Mouse (Mus musculus): ENCODE results near the gene Rnf11. TPM values are rescaled to one million over a fixed set of nuclear protein-coding genes. Genes with fewer than 3 reads are reported as not detected.

Gene Rnf11
- total RNA-seq, 2 experiments from 2014 or later = 187 to 242 TPM

- DNase-seq (ENCODE audit: low spot score in 2 of 2) = no peak
Observed at GRCm38 (mm10) chr4:109445397-109445796, 39.1 kb downstream of the Rnf11 start.

DNA sequence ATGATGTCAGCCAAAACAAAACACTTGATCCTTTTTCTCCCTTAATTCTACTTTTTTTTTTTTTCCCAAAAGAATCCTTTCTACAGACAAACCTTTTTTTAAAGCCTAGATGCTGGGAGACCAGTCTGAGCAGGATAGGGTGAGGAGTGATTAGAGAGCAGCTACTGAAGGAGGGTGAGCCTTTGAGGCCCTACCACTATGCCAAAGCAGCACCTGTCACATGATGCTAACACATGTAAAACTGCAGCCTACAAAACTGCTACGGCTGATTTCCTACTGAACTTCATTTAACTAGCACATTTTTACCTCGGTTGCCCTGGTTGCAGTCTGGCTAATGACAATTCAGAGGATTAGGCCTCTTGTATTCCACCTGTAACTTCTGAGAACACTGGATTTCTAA is 39.6 kb downstream of the Rnf11 start:
- no peak for DNase-seq (ENCODE audit: low spot score in 2 of 2)

DNA sequence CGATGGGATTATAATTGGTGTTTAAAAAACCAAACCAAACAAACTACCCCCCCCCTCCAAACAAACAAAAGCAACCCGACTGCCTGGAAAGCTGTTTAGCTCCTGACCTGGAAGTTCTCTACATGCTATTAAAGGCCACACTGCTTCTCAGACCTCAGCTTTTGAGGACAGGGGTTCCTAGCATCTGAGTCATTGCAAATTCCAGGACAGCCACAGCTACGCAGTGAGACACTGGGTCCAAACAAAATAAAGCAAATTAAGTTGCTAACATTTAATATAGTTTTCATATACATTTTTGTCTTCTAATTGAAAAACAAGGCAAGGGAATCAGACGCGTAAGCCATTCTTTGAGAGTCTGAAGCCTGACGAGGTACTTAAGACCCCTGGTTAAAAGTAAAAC is 40.1 kb downstream of the Rnf11 start:
- DNase-seq (ENCODE audit: low spot score in 2 of 2) = no peak

DNA sequence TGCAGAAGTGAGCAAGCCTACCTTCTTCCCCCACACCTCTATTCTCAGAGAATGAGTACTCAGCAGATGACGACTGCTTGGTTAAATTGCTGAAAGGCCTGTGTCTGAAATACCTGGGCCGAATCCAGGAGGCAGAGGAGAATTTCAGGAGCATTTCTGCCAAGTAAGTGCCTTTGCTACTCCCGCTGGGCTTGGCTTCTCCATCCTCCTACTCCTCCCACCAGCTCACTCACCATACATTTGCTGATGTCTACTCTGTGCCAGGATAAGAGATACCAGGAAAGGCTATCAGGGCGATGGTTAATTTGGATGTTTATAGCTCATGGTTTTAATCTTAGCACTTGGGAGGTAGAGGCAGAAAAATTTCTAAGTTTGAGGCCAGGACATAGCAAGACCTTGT is 41.9 kb downstream of the Rnf11 start:
- DNase-seq (ENCODE audit: low spot score in 2 of 2) = no peak

DNA sequence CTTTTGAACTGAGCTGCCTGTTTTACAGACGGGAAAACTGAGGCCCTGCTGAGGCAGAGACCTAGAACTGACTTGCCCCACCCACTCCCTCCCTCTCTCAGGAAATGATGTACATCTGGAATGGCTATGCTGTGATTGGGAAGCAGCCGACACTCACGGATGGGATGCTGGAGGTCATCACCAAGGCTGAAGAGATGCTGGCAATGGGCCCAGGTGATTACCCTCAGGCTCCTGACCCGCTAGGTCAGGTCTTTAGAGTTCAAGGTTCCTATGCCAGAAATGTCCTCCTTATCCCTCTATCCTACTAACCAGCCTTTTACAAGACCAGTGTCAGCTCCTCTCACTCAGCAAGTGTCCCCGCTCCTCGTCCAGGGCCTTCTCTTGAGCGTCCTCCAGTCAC is 42.4 kb downstream of the Rnf11 start:
- no peak for DNase-seq (ENCODE audit: low spot score in 2 of 2)

GRCm38 (mm10) chr4:109441000-109441399 is 43.5 kb downstream of the Rnf11 start:
- DNase-seq (ENCODE audit: low spot score in 2 of 2) = no peak

DNA sequence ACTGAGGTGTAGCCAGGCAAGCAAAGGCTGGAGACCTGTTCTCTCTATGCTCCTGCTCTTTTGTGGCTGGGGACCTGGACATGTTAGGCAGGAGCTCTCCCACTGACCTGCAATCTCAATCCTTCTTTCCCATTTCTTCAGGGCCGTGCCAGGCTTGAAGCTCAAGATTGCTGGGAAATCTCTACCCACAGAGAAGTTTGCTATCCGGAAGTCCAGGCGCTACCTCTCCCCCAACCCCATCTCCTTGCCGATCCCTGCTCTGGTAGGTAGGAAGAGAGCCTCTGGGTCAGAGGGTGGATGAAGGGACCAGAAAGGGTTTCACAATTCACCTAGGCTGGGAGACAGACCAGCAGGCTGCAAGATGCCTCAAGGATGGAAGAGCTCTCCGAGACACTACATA is 44.1 kb downstream of the Rnf11 start:
- DNase-seq (ENCODE audit: low spot score in 2 of 2) = no peak

GRCm38 (mm10) chr4:109439825-109440248 is 44.7 kb downstream of the Rnf11 start:
- no peak for DNase-seq (ENCODE audit: low spot score in 2 of 2)

GRCm38 (mm10) chr4:109439101-109439500 is 45.4 kb downstream of the Rnf11 start:
- no peak for DNase-seq (ENCODE audit: low spot score in 2 of 2)

GRCm38 (mm10) chr4:109437913-109438878 is 46.3 kb downstream of the Rnf11 start:
- peak; percentile 73 to 76 for DNase-seq (ENCODE audit: low spot score in 2 of 2)

DNA sequence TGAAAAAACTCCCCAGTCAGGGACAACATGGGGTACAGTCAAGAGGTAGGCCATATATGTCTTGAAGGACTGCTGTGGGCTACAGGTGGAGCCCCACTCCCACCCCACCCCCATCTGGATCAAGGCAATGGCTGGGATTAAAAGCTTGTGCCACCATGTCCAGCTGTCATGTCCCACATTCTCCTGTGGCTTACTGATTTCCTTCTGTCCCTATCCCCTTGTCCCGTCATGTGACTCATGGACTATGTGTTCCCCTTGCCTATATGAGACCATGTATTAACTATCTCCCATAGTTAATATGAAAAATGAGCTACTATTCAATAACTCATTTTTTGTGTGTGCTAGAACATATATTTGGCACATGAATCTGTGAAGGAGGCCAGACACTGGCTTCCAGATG is 50.3 kb downstream of the Rnf11 start:
- no peak for DNase-seq (ENCODE audit: low spot score in 2 of 2)

DNA sequence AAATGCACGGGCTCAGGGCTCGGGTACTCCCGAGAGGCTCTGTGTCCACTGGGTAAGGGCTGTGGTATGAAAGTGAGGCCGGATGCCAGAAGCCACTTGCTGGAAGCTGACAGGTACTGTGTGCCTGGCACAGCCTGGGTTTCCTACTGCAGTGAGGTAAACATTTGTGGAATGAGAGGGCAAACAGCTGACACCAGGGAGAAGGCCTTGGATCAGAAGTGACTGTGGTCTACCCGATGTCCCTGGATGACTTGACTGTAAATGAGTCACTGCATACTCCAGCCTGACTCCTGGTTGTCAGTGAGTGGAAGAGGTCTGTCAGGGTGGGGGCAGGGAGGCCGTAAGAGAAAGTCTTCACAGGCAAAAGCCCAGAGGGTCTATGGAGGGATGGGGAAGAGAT is 50.9 kb downstream of the Rnf11 start:
- DNase-seq (ENCODE audit: low spot score in 2 of 2) = peak; percentile 30 to 56

- DNase-seq (ENCODE audit: low spot score in 2 of 2) = no peak
Observed at GRCm38 (mm10) chr4:109432668-109433375, 51.7 kb downstream of the Rnf11 start.

DNA sequence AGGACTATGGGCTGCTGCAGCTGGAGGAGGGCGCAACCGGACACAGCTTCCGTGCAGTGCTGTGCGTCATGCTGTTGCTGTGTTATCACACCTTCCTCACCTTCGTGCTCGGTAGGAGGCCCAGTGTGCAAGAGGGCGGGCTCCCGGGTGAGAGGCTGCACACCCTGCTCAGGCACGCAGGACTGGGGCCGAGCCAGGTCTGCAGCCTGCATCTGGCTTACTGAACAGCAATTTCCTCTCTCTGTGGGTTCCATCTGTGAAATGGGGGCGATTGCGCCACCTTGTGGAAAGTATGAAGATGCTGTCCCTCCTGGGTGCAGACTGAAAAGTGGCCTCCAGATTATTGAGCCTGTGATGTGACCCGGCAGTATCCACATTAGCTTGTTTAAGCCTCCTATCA is 53.7 kb downstream of the Rnf11 start:
- DNase-seq (ENCODE audit: low spot score in 2 of 2) = peak; percentile 35 to 45

DNA sequence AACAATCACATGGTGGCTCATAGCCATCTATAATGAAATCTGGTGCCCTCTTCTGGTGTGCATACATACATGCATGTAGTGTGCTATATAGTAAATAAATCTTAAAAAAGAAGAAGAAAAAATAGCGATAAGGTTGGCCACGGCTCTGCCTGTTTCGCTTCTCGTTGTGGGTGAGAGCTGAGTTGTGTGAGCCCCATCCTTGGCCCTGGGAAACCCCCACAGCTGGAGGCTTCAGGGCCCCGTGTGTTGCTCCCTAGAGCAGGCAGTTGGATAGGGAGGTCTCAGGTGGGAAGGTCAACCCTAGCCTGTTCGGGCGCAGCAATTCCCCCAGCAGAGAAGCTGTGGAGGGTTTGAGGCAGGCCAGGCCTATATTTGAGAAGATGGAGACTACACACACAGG is 54.3 kb downstream of the Rnf11 start:
- DNase-seq (ENCODE audit: low spot score in 2 of 2) = no peak

- no peak for DNase-seq (ENCODE audit: low spot score in 2 of 2)
Observed at GRCm38 (mm10) chr4:109427058-109427457, 57.5 kb downstream of the Rnf11 start.

DNA sequence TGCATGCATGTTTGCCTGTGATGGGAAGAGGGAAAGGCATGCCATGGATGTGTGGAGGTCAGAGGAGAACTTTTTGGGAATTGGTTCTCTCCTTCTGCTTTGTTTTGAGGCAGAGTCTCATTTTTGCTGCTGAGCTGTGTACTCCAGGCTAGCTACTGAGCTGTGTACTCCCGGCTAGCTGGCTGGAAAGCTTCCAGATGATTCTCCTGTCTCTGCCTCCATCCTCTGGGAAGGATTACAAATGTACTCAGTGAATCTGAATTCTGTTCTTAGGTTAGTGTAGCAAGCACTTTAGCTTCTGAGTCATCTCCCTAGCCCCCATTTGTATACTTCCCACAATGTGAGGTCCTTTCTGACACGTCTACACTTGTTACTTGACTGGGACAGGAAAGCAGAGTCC is 61.1 kb downstream of the Rnf11 start:
- no peak for DNase-seq (ENCODE audit: low spot score in 2 of 2)

DNA sequence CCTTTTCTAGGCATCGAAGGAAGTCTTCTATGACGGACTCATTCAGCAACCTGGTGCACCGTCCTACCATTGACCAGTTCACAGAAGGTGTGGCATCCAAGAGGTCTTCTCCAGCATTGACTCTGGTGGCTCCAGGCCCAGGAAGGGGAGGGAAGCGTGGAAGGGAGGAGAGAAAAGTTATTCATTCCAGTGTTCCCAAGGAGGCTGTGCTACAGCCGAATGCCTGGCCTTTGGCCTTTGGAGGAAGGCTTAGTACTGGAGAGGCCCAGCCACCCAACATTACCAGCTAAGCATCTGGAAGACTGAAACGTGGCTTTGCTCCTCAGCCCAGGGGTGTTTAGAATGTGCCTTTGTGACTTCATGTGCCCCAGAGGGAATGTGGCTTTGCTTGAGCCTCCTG is 62.1 kb downstream of the Rnf11 start:
- no peak for DNase-seq (ENCODE audit: low spot score in 2 of 2)

DNA sequence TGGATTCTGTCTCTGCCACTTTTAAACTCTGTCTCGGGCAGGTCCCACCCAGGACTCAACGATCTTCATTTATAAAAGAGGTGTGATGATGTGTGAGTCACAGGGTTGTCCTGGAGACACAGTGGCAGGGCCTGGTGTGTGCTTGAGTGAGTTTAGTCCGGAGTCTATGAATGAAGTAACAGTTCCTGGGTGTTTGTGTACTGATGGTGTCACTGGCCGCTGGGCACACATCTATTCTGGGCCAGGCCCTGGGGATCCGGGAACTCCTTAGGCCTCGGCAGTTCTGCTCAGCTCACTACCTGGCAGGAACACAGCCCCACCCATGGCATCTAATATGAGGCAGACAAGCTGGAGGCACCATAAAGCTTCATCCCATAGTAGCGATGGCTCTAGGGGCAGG is 62.9 kb downstream of the Rnf11 start:
- no peak for DNase-seq (ENCODE audit: low spot score in 2 of 2)

GRCm38 (mm10) chr4:109420138-109420795 is 64.3 kb downstream of the Rnf11 start:
- DNase-seq (ENCODE audit: low spot score in 2 of 2) = no peak

DNA sequence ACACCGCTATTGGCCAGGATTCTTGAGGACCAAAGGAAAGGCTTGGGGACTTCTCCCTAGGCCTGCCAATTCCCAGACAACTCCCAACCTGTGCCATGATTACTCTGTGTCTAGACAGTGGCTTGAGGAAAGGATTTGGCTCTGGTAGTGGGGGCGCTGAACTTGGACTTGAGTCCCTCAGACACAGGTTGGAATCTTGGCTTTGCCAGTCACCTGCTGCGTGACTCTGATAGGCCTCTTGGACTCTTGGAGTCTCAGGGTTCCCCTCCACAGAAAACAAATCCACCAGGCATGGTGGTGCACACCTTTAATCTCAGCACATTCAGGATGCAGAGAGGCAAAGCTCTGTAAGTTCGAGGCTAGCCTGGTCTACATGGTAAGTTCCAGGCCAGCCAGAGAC is 65.0 kb downstream of the Rnf11 start:
- DNase-seq (ENCODE audit: low spot score in 2 of 2) = no peak

DNA sequence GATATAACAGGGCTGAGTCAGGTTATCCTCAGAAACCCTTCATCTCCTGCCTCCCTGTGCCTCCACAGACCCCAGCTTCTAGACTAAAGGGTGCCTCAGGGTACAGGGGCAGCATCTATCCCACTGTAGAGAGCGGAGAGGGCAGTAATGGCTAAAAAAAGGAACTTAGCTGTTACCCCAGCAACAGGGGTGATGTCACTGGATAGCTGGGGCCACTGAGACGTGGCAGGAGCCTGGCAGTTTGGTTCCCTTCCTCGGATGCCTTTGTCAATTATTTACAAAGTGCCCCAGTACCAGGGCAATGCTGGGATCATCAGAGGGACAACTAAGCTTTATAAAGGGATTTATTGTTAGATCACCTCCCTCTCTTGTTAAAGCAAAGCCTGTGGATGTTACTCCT is 65.5 kb downstream of the Rnf11 start:
- no peak for DNase-seq (ENCODE audit: low spot score in 2 of 2)

All from adrenal gland, adult 18-20 months (tissue).